Mouse (Mus musculus): ENCODE measurements around the gene Elmo3.

DNA sequence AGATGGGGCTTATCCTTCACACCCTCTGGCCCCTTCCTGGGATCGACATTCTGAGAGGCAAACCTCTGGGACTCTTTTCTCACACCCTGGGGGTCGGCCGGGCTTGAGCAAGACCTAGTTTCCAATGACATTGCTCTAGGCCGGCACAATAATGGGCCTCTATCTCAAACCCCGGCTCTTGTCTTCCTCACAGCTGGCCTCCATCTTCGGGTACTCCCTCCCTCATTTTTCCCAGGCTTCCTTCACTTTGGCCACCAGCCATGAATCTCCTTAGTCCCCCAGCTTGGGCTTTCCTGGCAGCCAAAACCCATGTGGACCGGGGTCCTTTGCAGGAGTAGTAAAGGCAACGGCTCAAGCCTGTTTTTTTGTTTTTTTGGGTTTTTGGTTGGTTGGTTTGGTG lies 36.0 kb downstream of the Elmo3 start:
- no peak for TF ChIP-seq CTCF (IDR thresholded peaks at IDR 0.05; ENCODE audit: low read depth)
- TF ChIP-seq EP300 (optimal IDR thresholded peaks at IDR 0.05) = no peak

Measured in stomach, postnatal 0 days (tissue).